Mouse (Mus musculus): ENCODE data around the gene Gpam.
"Not testable (repeated sequence)": the region's sequence is repeated elsewhere in the genome, so short reads cannot be mapped to it uniquely, and the experiment has no call there.

Gpam gene

GRCm38 (mm10) chr19:55127072-55127718, at the start of gene Gpam:
TSS of gene Gpam (minus strand) at chr19:55127238.
- DNase-seq (ENCODE audit: low spot score): no peak

GRCm38 (mm10) chr19:55171585-55171984, 44.5 kb upstream of the Gpam start:
- DNase-seq (ENCODE audit: low spot score): no peak

GRCm38 (mm10) chr19:55170399-55170798, 43.4 kb upstream of the Gpam start:
- DNase-seq (ENCODE audit: low spot score): no peak

- not testable (repeated sequence) for DNase-seq (ENCODE audit: low spot score)
Observed at GRCm38 (mm10) chr19:55169236-55169729, 42.2 kb upstream of the Gpam start.

- no peak for DNase-seq (ENCODE audit: low spot score)
Observed at GRCm38 (mm10) chr19:55168360-55168759, 41.3 kb upstream of the Gpam start.

- DNase-seq (ENCODE audit: low spot score): no peak
Observed at GRCm38 (mm10) chr19:55167741-55168140, 40.7 kb upstream of the Gpam start.

- DNase-seq (ENCODE audit: low spot score): no peak
Observed at GRCm38 (mm10) chr19:55166741-55167140, 39.7 kb upstream of the Gpam start.

- DNase-seq (ENCODE audit: low spot score): no peak
Observed at GRCm38 (mm10) chr19:55165954-55166353, 38.9 kb upstream of the Gpam start.

- no peak for DNase-seq (ENCODE audit: low spot score)
Observed at GRCm38 (mm10) chr19:55165183-55165865, 38.3 kb upstream of the Gpam start.

- DNase-seq (ENCODE audit: low spot score): no peak
Observed at GRCm38 (mm10) chr19:55164162-55164561, 37.1 kb upstream of the Gpam start.

GRCm38 (mm10) chr19:55162271-55162670, 35.2 kb upstream of the Gpam start:
- no peak for DNase-seq (ENCODE audit: low spot score)

GRCm38 (mm10) chr19:55159826-55160225, 32.8 kb upstream of the Gpam start:
- no peak for DNase-seq (ENCODE audit: low spot score)

GRCm38 (mm10) chr19:55158606-55159005, 31.6 kb upstream of the Gpam start:
- no peak for DNase-seq (ENCODE audit: low spot score)

GRCm38 (mm10) chr19:55157029-55157428, 30.0 kb upstream of the Gpam start:
- DNase-seq (ENCODE audit: low spot score): no peak

- no peak for DNase-seq (ENCODE audit: low spot score)
Observed at GRCm38 (mm10) chr19:55152983-55153382, 25.9 kb upstream of the Gpam start.

GRCm38 (mm10) chr19:55152274-55152673, 25.2 kb upstream of the Gpam start:
- not testable (repeated sequence) for DNase-seq (ENCODE audit: low spot score)

- DNase-seq (ENCODE audit: low spot score): no peak
Observed at GRCm38 (mm10) chr19:55149646-55150045, 22.6 kb upstream of the Gpam start.

GRCm38 (mm10) chr19:55148109-55148508, 21.1 kb upstream of the Gpam start:
- DNase-seq (ENCODE audit: low spot score): no peak

- DNase-seq (ENCODE audit: low spot score): no peak
Observed at GRCm38 (mm10) chr19:55147568-55147967, 20.5 kb upstream of the Gpam start.

- DNase-seq (ENCODE audit: low spot score): no peak
Observed at GRCm38 (mm10) chr19:55145136-55145535, 18.1 kb upstream of the Gpam start.

- DNase-seq (ENCODE audit: low spot score): no peak
Observed at GRCm38 (mm10) chr19:55144691-55145090, 17.7 kb upstream of the Gpam start.

GRCm38 (mm10) chr19:55143391-55144300, 16.6 kb upstream of the Gpam start:
- DNase-seq (ENCODE audit: low spot score): no peak
